Mouse (Mus musculus) brown adipose tissue, adult 24 weeks (tissue): ENCODE data around the gene Triobp. TPM values are rescaled to one million over a fixed set of nuclear protein-coding genes. Genes with fewer than 3 reads are reported as not detected.

ENCODE experiments used
- H3K27ac ChIP-seq: fragments of 200-500 bp; replicated peaks from 2 replicates; pipeline ENCODE4 v1.5.1; 2012; ENCODE audit warnings: low read depth, mild to moderate bottlenecking, low read length
- H3K4me1 ChIP-seq: fragments of 200-500 bp; 2 replicates; pipeline ENCODE4 v1.6.1; 2012; ENCODE audit warnings: low read length, mixed read lengths; ENCODE audit not compliant: control insufficient read depth, insufficient read depth, insufficient read length
- H3K4me3 ChIP-seq: fragments of 200-500 bp; 2 replicates; pipeline ENCODE4 v1.5.1; 2012; ENCODE audit warnings: low read depth, mild to moderate bottlenecking, low read length, moderate library complexity; ENCODE audit not compliant: insufficient read depth
- polyA plus RNA-seq: library from polyadenylated mRNA; stranded (reverse); fragments of >200 nt; gene quantifications from 2 replicates; pipeline ENCODE4 v1.2.4, GENCODE M21; 2012; ENCODE audit not compliant: missing spikeins, insufficient read depth, insufficient read length

Triobp gene
- polyA plus RNA-seq, 1 experiment = 24.7 TPM

DNA sequence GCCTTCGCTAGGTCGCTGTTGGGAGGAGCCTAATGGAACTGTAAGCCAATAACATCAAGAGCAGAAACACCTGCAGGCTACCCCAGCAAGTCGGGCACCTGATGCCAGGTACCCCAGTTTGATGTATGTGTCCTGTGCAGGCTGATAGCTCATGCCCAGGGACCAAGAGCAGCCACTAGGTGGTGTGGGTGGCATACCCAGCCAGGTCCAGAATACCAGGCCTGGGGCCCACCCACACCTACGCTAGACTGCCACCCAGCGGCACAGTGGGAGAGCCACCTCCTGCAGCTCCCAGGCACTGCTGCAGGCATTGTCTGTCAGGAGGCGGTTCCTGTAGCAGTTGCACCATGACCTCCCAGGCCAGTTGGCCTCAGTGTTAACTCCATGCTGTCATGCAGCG, 91.3 kb downstream of the Triobp start:
- no peak overlapping the region for H3K27ac ChIP-seq
- no peak overlapping the region for H3K4me3 ChIP-seq
- no peaks in the 10 kb centered on the region for H3K4me1 ChIP-seq

DNA sequence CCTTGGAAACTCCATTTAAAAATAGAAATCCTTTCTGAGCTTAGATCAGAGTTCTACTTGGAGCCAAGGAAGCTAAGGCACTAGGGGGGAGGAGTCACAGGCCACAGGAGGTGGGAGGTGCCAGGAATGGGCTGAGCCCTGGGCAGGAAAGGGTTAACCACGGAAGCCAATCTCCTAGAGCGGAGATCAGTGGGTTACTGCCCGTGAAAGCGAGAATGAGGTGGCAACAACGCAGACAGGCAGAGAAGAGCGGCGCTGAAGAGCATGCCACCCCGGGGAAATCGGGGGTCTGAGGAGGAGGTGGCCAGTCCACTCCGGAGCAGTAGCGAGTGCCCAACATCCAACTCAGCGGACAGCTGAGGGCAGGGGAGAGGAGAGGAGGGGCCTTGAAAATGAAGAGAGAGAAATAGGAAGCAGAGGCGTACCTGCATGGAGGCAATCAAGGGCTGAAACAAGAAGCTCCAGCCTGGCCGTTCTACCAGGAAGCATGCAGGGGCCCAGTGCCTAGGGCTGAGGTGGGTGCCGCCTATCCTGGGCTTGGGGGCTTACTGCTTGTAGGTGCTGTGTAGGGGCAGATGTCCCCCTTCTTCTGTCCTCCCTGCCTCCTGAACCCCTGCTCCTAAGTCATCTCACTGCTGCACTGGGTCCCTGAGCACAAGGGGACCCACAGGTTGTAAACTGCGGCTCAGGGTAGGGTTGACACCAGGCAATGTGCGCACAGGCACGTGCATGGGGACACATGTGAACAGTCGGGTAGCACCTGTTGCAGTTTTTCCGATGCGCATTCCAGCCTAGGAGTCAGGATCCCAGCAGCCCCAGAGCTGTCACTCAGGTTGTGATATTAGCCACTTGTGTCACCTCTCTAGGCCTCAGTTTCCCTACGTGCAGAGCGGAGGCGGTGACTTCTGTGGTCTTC, 93.2 kb downstream of the Triobp start:
- Histone ChIP-seq H3K4me1 (no peaks in the 10 kb centered on the region), H3K4me3 (no peak overlapping the region), H3K27ac (no peak overlapping the region)

DNA sequence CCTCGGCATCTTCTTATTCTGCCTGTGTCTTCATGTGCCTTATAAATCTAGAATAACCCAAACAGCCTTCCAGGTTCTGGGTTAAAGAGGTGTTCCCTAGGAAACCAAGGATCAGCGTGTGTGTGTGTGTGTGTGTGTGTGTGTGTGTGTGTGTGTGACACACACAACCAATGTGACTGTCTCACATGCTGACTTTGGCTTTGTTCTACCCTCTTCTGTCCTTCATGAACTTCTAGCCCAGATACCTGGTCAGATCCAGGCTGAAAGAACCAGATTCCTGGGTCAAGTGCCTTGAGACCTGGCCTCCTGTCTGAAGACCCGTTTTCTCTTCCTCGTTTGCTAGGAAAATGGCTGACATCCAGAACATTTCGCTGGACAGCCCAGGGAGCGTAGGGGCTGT, 94.1 kb downstream of the Triobp start, which contains the start of gene Galr3:
TSS of gene Galr3 (plus strand) at position 301 of the 400 bp plus-strand sequence.
- Histone ChIP-seq H3K4me3 (peak within 1 kb of the TSS; percentile 47), H3K4me1 (no peaks in the 10 kb centered on the region), H3K27ac (no peak within 1 kb of the TSS)

DNA sequence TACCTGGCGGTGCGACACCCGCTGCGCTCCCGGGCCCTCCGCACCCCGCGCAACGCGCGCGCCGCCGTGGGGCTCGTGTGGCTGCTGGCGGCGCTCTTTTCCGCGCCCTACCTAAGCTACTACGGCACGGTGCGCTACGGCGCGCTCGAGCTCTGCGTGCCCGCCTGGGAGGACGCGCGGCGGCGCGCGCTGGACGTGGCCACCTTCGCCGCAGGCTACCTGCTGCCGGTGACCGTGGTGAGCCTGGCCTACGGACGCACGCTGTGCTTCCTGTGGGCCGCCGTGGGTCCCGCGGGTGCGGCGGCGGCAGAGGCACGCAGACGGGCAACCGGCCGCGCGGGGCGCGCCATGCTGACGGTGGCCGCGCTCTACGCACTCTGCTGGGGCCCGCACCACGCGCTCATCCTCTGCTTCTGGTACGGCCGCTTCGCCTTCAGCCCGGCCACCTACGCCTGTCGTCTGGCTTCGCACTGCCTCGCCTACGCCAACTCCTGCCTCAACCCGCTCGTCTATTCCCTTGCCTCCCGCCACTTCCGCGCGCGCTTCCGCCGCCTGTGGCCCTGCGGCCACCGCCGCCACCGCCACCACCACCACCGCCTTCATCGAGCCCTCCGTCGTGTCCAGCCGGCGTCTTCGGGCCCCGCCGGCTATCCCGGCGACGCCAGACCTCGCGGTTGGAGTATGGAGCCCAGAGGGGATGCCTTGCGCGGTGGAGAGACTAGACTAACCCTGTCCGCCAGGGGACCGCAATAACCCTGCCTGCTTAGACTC, 95.4 kb downstream of the Triobp start:
- H3K4me3 ChIP-seq = peak overlapping the region; percentile 47
- H3K4me1 ChIP-seq = no peaks in the 10 kb centered on the region
- H3K27ac ChIP-seq = no peak overlapping the region

DNA sequence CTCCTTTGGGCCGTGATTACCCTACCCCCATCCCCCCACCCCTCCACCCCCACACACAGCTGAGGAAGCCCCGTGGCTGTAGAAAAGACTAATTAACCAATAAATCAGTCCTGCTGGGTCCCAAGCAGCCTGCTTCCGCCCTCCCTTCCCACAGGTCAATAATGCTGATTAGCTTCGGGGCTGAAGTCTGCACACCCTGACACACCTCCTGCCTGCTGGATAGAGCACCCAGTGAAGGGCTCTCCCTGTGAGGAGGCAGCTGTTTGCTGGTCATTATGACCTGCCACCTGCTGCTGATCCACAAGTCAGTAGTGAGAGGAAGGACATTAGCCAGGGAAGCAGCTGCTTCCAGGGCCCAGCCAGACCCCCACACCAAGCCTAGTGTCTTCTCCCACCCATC, 97.3 kb downstream of the Triobp start:
- H3K4me3 ChIP-seq = no peak overlapping the region
- H3K4me1 ChIP-seq = no peaks in the 10 kb centered on the region
- no peak overlapping the region for H3K27ac ChIP-seq

DNA sequence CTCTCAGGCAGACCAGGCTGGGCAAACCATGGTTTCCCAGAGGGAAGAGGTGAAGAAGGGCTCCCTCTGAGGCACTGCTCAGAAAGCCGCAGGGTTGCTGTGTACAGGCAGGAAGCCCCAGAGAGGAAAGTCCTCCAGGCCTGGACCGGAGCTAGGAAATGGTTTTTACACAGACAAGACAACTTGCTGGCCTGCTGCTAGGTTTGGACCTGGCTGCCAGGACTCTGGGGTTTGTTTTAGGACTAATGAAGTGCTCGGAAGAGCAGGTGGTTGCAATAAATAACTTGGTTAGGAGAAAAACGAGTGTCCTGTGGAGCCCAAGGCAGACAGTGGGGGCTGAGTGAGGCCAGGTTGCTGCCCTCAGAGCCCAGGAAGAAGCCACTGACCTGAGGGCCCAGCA, 100.7 kb downstream of the Triobp start:
- no peak overlapping the region for H3K4me3 ChIP-seq
- H3K27ac ChIP-seq = no peak overlapping the region
- H3K4me1 ChIP-seq = no peaks in the 10 kb centered on the region

DNA sequence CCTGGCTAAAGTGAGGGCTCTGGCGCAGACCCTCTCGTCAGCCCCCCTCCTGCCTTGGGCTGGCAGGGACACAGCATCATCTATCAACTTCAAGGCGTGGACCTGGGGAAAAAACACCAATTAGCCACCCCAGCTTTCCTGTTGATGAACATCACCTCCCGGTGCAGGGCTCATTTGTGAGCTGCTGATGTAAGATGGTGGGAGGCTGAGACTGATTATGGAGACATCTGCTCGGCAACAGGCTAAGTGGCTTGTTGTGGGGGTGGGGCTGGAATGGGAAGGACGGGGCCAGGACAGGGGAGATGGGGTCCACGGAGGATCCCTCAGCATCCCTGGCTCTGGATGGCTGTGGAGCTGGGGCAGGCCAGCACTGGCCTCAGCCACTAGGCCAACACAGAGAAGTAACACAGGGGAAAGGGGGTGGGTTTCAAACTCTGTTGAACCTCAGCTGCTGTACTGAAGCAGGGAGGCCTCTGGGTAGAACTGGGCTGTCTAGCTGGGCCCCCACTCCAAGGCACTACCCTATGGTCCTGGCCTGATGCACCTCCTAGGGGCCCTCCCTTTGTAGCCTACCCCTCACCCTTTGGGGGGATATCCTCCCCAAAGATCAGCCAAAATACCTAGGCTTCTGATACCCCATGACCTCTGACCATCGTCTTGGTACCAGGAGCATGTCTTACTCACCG, 102.8 kb downstream of the Triobp start:
- Histone ChIP-seq H3K4me1 (no peaks in the 10 kb centered on the region), H3K4me3 (no peak overlapping the region), H3K27ac (no peak overlapping the region)

DNA sequence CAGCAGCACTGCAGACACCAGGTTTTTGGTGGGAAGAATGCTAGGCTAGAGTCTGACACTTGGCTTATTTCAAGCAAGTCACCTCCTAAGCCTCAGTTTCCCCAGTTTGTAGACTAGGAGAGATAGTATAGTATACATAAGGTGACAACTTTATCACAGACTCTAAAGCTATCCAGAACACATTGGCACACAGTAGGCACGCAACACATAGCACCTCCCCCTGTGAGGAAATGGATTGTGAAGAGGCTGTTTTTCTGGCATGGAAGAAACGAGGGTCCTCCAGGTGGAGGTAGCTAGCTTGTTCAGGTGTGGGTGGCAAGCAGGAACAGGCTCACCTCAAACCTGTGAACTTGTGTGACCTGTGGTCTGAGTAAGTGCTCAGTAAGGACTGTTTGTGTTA, 103.4 kb downstream of the Triobp start:
- Histone ChIP-seq H3K27ac (no peak overlapping the region), H3K4me1 (no peaks in the 10 kb centered on the region), H3K4me3 (no peak overlapping the region)

DNA sequence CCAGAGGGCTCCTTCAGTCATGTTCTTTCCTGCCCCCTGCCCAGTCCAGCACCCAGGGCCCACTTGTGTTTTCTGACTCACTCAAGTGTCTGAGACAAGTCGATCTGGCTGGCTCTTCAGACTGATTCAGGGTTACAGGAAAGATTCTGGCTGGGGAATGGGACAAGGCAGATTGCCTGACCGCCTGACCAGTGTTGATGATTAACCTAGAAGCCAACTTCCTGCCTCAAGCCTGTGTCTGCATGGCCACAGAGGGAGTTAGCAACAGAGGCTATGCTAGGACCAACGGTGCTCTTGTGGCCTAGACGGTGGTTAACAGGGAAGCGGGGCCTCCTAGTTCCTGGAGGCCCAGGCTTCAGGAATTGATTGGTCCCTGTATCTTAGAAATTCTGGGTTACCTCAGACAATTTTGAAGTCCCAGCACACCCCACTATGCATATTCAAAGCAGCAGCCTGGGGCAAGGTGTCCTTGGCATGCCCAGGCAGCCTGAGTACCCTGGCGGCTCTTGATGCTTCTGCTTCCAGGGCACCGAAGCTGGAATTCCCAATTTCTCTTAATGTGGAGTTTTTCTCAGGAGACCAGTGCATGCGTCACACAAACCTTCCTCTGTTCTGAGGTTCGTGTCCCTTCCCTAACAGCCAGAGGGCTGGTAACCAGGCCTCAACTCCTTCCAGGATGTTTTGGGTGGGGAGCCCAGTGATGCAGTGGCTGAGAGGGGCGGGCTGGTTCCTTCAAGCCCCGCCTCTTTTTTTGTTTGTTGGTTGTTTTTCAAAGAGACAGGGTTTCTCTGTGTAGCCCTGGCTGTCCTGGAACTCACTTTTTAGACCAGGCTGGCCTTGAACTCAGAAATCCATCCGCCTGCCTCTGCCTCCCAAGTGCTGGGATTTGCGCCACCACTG, 104.2 kb downstream of the Triobp start:
- Histone ChIP-seq H3K4me3 (no peak overlapping the region), H3K4me1 (no peaks in the 10 kb centered on the region), H3K27ac (no peak overlapping the region)

DNA sequence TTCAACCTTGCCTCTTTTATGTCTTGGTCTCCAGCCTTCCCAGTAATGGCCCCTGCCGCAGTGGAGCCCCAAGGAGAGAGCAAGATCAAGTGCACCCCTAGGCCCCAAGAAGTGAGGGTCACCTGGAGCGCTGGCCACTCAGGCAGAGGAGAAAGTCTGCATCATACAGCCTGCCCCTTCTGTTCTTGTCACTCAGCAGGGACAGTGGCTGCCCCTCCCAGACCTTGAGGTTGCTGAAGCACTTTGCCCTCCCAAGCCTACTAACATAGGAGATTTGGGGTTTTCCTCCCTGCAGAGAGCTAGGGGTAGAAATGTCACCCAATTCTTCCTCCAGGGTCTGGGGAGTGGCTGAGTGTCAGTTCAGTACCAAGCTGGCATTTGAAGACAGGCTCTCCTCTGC, 104.8 kb downstream of the Triobp start:
- no peaks in the 10 kb centered on the region for H3K4me1 ChIP-seq
- H3K27ac ChIP-seq = no peak overlapping the region
- H3K4me3 ChIP-seq = no peak overlapping the region

Other genes starting within 250 kb of the Triobp start
- gene Elfn2, start 229.0 kb upstream of the Triobp start, polyA plus RNA-seq = not detected in 2 replicates
- gene Mfng, start 174.2 kb upstream of the Triobp start, polyA plus RNA-seq = 12.0 and 20.7 TPM in 2 replicates
- gene Card10, start 144.7 kb upstream of the Triobp start, polyA plus RNA-seq = 3.9 and 4.8 TPM in 2 replicates
- gene Cdc42ep1, start 105.1 kb upstream of the Triobp start, polyA plus RNA-seq = 18.4 and 21.7 TPM in 2 replicates
- not detected in 2 replicates for gene Lgals2, start 92.2 kb upstream of the Triobp start, polyA plus RNA-seq
- 23.7 and 29.1 TPM in 2 replicates for gene Gga1, start 70.5 kb upstream of the Triobp start, polyA plus RNA-seq
- not detected in 2 replicates for gene Gm49510, start 48.1 kb upstream of the Triobp start, polyA plus RNA-seq
- 2.2 and 3.3 TPM in 2 replicates for gene Sh3bp1, start 48.0 kb upstream of the Triobp start, polyA plus RNA-seq
- gene Pdxp, start 33.8 kb upstream of the Triobp start, polyA plus RNA-seq = 0.67 and 1.3 TPM in 2 replicates
- 2,169 and 2,213 TPM in 2 replicates for gene Lgals1, start 21.0 kb upstream of the Triobp start, polyA plus RNA-seq
- gene Nol12, start 12.8 kb upstream of the Triobp start, polyA plus RNA-seq = 22.6 and 34.2 TPM in 2 replicates
- gene H1f0, start 80.7 kb downstream of the Triobp start, polyA plus RNA-seq = 128 and 153 TPM in 2 replicates
- gene Galr3, start 94.2 kb downstream of the Triobp start, polyA plus RNA-seq = not detected in 2 replicates
- gene Ankrd54, start 115.2 kb downstream of the Triobp start, polyA plus RNA-seq = 5.7 and 8.7 TPM in 2 replicates
- gene Eif3l, start 127.5 kb downstream of the Triobp start, polyA plus RNA-seq = 177 and 198 TPM in 2 replicates
- gene Micall1, start 161.2 kb downstream of the Triobp start, polyA plus RNA-seq = 20.2 and 21.8 TPM in 2 replicates
- 173 and 185 TPM in 2 replicates for gene Polr2f, start 193.3 kb downstream of the Triobp start, polyA plus RNA-seq
- 2.1 TPM in 1 of 2 replicates, not detected in the other for gene 1700088E04Rik, start 193.5 kb downstream of the Triobp start, polyA plus RNA-seq
- 0.48 and 1.5 TPM in 2 replicates for gene Sox10, start 217.5 kb downstream of the Triobp start, polyA plus RNA-seq